Mouse (Mus musculus) c-Kit-positive CD71-positive TER-119-positive erythroid progenitor cells, embryonic 14.5 days (primary cell): ENCODE data around the gene Acy3.
A peak's percentile ranks its signal among the peaks of the same experiment; 100 is the strongest.
"Not testable (repeated sequence)": the region's sequence is repeated elsewhere in the genome, so short reads cannot be mapped to it uniquely, and the experiment has no call there.

ENCODE experiments used
- DNase-seq: peaks from one replicate; pipeline ENCODE4 v3.0.0-alpha.2; 2013; ENCODE audit warnings: low spot score

The Acy3 gene

GRCm38 (mm10) chr19:4003641-4004040, 17.3 kb downstream of the Acy3 start:
- no peak for DNase-seq

- DNase-seq: no peak
Observed at GRCm38 (mm10) chr19:4004331-4004730, 18.0 kb downstream of the Acy3 start.

- no peak for DNase-seq
Observed at GRCm38 (mm10) chr19:4005091-4005490, 18.7 kb downstream of the Acy3 start.

GRCm38 (mm10) chr19:4005971-4006370, 19.6 kb downstream of the Acy3 start:
- DNase-seq: no peak

GRCm38 (mm10) chr19:4011086-4011485, 24.7 kb downstream of the Acy3 start:
- no peak for DNase-seq

- peak; percentile 98 for DNase-seq
Observed at GRCm38 (mm10) chr19:4012432-4013022, 26.2 kb downstream of the Acy3 start, which contains the start of gene Ndufv1. Ndufv1 (minus strand) TSS chr19:4012806.

- no peak for DNase-seq
Observed at GRCm38 (mm10) chr19:4013066-4013465, 26.7 kb downstream of the Acy3 start.

- DNase-seq: no peak
Observed at GRCm38 (mm10) chr19:4014802-4015201, 28.4 kb downstream of the Acy3 start.

- peak; percentile 50 for DNase-seq
Observed at GRCm38 (mm10) chr19:4015635-4016034, 29.3 kb downstream of the Acy3 start.

GRCm38 (mm10) chr19:4017921-4018587, 31.7 kb downstream of the Acy3 start:
- DNase-seq: no peak

GRCm38 (mm10) chr19:4018743-4019583, 32.6 kb downstream of the Acy3 start:
- peak; percentile 70 for DNase-seq

GRCm38 (mm10) chr19:4023185-4023584, 36.8 kb downstream of the Acy3 start:
- no peak for DNase-seq

- no peak for DNase-seq
Observed at GRCm38 (mm10) chr19:4027576-4027975, 41.2 kb downstream of the Acy3 start.

- no peak for DNase-seq
Observed at GRCm38 (mm10) chr19:4032668-4033067, 46.3 kb downstream of the Acy3 start.

- no peak for DNase-seq
Observed at GRCm38 (mm10) chr19:4033298-4033697, 46.9 kb downstream of the Acy3 start.

GRCm38 (mm10) chr19:4033742-4034141, 47.4 kb downstream of the Acy3 start:
- no peak for DNase-seq

- no peak for DNase-seq
Observed at GRCm38 (mm10) chr19:4036327-4037045, 50.1 kb downstream of the Acy3 start.

- not testable (repeated sequence) for DNase-seq
Observed at GRCm38 (mm10) chr19:4037154-4037787, 50.9 kb downstream of the Acy3 start.

- peak; percentile 83 for DNase-seq
Observed at GRCm38 (mm10) chr19:4037788-4038232, 51.4 kb downstream of the Acy3 start, which contains the start of gene Gstp1. Gstp1 (minus strand) TSS chr19:4037985.
